Mouse (Mus musculus) natural killer cell, adult 2 months (primary cell): Measurements from ENCODE around the gene Fxyd4.
A peak's percentile ranks its signal among the peaks of the same experiment; 100 is the strongest.

Experiments used
- DNase-seq, 2 experiments: peaks; one replicate each; pipeline ENCODE4 v3.0.0; 2022; ENCODE audit warnings: low spot score in 2 of 2

Fxyd4 gene

DNA sequence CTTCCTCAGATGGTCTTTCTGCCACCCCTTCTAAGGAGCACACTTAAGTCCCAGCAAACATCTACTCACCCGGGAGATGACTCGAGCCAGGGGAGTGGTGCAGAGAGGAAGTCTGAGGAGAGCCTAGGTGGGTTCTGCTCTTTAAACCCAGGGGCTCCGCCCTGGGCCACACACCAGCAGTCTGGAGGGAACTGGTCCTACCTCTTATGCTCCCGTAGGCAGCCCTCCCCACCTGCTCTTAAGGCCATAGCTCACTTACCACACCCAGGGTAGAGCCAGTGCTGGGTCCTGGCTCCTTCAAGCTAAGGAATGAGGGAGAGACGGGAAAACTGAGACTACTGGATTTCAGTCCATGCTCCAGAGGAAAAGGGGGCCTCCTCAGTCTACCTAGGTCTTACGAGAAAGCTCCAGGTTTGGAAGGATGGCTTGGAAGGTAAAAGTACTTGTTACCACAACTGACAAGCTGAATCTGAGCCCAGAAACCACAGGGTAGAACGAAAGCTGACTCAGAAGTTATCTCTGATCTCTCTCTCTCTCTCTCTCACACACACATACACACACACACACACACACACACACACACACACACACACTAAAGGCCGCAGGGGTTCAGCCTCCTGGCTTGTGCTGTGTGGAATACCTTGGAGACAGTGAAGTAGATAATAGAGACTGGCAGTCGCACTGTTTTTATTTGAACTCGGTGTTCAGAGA is at the start of gene Fxyd4:
Gene Fxyd4 (minus strand): TSS at position 471 of the 711 bp plus-strand sequence.
- DNase-seq = no peak

GRCm38 (mm10) chr6:117987173-117987572 is 49.7 kb upstream of the Fxyd4 start:
- DNase-seq = no peak

DNA sequence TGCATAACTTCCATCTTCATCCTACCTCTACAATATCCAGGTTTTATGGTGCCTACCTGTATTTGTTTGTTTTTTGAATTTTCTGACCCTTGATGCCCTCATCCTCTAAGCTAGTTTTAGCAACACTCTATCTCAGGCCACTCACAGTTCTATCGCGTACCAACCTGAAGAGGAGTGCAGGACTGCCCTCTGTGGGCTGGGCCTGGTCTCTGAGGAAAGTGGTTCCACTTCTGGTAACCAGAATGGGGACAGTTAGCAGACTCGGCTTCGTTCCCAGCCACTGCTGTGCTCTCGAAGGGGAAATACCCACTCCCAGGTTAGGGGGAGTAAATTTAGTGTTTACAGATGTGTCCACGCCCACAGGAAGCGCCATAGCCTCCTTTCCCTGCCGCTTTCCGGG is 29.2 kb upstream of the Fxyd4 start:
- no peak for DNase-seq

DNA sequence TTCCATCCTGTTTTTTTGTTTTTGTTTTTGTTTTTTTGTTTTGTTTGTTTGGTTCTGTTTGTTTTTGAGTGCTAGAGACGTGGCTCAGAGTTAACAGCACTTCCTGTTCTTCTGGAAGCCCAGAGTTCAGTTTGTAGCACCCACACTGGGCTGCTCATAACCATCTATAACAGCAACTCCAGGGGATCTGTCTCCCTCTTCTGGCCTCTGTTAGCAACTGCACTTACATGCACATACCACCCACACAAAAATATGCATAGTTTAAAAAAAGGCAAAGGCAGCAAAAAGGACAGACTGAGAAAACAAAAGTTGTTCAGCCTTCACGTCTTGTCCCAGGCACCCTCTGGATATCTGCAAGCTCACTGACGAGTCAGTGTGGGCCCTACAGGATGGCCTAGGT is 25.7 kb upstream of the Fxyd4 start:
- no peak for DNase-seq

DNA sequence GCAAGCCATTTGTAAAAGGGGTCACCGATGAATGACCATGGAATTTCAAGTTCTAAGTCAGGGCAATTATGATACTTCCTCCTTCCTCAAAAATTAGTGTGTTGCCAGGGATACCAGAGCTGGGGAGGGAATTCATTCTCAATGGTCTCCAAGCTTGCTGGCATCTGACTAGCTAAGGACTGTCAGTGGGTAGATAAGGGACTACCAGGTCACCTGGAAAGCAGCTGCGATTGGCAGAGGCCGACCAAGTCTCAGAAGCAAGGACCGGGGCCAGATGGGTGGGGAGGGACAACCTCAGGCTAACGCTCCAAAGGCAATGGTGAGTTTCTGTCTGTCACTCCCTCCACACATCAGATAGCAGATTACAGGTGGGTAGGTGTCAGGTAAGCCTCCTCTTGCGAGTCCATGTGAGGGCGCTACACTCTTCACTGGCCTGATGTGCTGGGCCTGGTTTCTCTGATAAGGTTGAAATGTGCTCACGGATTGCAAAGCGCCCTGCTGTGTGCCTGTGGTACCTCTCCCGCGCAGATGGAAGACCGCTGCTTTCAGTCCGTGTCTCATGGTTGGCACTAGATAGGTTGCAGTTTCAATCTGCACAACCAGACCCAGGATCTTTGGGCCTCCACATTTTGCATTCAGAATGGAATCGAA is 19.5 kb upstream of the Fxyd4 start:
- DNase-seq = no peak

GRCm38 (mm10) chr6:117956161-117956560 is 18.7 kb upstream of the Fxyd4 start:
- no peak for DNase-seq

DNA sequence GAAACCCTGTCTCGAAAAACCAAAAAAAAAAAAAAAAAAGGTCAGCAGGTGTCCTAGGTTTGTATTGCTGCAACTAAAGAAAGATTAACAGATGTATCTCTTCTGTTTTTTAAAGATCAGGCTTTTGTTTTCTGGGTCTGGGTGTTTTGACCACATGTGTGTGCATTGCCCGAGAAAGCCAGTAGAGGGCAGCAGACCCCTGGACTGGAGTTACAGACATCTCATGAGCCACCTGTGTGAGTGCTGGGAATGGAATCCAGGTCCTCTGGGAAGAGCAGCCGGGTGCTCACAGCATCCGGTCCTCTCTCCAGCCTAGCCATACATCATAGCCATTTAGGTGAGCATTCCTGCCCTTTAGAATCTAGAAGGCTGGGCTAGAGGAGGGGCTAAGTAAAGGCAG is 14.8 kb upstream of the Fxyd4 start:
- no peak for DNase-seq

- DNase-seq = peak in 1 of 2 experiments; percentile 17
Observed at GRCm38 (mm10) chr6:117943899-117944298, 6.4 kb upstream of the Fxyd4 start.

GRCm38 (mm10) chr6:117942769-117943168 is 5.3 kb upstream of the Fxyd4 start:
- DNase-seq = no peak

- no peak for DNase-seq
Observed at GRCm38 (mm10) chr6:117938951-117939350, 1.5 kb upstream of the Fxyd4 start.

DNA sequence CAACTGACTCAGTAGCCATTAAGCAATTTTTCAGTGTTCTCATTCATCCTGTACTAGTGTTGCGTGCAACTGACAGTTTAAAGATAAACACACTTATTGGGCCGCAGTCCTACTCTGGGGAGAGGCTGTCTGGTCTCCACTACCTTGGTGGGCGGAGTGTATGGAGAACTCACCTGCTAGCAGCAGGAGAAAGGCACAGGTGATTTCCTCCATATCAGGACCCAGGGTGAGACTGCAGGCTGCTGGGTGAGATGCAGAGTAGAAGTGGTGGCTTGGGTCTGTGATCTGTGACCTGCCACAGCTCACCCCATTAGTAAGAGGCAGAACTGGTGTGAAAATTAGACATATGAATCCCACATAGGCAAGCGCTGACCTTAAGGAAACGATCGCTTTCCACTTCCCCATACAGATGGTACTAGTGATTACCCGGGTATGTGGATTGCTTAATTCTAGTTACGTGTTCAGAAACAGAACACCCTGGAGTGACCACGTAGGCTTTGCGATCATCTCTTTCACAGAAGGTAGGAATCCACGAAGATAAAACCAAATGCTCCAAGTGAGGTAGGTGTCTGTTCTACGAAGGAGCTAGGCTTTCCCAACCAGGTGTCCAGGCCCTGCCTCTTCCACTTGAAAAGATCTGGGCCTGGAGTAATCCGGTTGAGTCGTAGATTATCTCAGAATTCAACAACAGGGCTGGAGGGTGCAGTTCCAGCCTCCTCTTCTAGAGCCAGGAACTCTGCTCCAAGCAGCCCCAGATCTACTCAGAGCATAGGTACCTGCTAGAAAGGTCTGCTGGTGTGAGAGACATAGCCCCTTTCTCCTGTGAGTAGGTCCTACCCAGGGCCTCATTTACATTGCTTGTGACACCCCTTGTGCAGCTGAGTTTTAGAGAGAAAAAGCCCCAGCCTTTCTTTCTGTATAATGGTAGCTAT is 1.5 kb downstream of the Fxyd4 start:
- DNase-seq = no peak

GRCm38 (mm10) chr6:117934301-117934700 is 3.2 kb downstream of the Fxyd4 start:
- no peak for DNase-seq

DNA sequence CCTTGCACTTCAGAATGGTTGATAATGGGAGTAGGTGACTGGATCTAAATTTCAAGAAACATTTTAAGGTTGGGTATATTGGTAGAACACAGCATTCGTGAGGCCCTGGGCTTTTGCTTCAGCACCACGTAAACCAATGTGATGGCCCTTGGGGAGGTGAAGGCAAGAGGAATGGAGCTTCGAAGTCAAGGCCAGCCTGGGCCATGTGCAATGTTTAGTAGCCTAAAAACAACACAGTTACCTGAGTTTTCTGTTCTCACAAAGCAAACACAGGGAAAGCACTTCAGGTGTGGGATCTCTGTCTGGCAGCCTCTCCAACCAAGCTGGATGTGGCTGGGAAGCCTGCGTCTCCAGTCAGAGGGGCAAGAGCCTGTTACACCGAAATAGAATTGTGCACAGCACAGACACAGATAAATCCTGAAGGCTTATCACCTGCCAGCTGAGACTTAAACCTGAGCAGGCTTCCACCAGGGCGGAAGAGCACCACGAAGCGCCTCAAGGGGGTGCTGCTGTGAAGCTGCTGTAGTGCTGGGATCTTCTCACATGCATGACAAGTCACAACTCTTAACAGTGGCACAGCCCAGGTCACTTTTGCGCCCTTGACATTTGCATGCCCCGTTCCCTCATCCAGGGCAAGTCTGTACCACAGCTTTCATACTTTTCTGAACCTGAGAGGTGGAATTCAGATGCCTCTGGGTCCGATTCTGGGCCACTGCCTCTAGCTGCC is 5.0 kb downstream of the Fxyd4 start:
- DNase-seq = no peak

DNA sequence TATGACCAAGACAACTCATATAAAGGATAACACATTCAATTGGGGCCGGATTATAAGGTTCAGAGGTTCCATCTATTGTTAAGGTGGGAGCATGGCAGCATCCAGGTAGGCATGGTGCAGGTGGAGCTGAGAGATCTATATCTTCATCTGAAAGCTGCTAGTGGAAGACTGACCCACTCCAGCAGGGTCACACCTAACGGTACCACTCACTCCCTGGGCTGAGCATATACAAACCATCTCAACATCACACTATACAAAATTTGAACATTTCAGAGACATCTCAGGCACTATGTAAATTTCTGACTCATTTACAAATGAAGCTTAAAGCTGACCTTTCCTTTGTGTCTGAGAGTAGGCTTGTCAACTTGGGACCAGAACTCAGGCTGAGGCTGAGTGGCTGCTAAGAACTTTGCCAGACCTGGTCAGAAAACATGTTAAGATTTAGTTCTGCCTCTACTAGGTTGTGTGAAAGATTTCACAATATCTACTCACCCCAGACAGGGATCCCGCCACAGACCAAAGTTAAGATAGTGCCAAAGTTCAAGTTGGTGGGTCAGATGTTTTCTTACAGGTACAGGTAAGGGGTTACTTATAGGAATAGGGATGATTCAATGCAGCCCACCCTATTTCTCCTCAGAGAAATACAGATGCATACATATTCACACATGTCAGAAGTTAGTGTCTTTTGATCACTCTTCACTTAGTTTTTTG is 7.4 kb downstream of the Fxyd4 start:
- DNase-seq = no peak

DNA sequence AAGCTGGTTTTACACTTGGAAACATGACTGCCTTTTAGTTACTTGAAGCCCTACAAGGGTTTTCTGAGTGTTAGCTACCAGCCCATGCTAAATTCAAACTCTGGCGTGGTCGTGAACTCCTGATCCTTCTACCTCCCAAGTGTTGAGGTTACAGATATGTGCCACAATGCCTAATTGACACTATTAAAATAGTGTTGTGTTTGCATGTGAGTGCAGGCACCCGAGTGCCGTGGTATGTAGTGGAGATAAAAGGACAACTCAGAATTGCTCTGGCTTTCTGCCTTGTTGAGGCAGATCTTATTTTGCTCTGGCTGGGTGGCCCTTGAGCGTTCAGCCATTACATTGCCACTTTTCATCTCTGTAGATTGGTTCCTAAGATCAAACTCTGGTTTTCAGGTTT is 8.7 kb downstream of the Fxyd4 start:
- DNase-seq = no peak

DNA sequence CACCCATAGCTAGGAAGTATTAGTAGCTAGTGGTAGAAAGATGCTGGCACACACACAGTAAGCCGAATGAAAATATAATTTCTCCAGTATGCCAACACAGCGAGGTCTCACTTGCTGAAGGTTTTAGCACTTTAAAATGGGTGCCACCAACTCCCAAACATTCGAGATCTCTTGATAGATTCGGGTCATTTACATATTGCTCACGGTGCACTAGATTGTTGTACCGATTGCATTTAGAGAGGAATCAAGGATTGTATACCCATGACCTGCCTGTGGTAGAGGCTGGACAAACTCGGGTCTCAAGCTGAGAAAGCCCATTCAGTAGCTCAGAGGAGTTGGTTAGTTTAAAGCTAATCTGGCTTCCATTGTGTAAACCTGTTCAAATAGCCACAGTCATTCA is 9.5 kb downstream of the Fxyd4 start:
- DNase-seq = no peak

GRCm38 (mm10) chr6:117926871-117927491 is 10.5 kb downstream of the Fxyd4 start:
- no peak for DNase-seq

DNA sequence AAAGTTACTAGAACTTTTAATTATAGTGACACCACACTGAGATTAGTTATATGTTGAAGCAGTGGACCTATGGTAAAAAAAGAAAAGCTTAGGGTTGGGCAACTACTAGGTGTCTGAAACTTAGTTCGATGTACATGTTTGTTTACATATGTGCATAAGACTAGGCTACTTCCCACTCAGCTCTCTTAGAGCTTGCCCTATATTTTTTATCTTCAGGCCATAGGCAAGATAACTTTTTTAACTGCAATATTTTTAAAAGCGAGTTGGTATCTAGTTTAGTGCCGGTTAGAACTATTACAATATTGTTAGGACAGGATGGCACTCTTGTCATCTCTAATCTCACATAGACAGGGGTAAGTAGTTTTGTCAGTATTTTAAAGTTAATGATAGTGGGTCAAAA is 15.5 kb downstream of the Fxyd4 start:
- no peak for DNase-seq

GRCm38 (mm10) chr6:117920659-117921640 is 16.5 kb downstream of the Fxyd4 start:
- peak; percentile 63 to 70 for DNase-seq
